Mouse (Mus musculus) kidney, adult 2 months (tissue): ENCODE measurements around the gene Ldb1.

Experiments
- CTCF ChIP-seq: fragments of 200-500 bp; conservative IDR thresholded peaks from 2 replicates; pipeline ENCODE4 v1.5.1; 2011; ENCODE audit warnings: low read depth, mild to moderate bottlenecking, control low read depth, low read length, moderate library complexity, mixed read lengths; ENCODE audit not compliant: insufficient read depth, insufficient read length
- POLR2A ChIP-seq: fragments of 200-500 bp; IDR thresholded peaks from one replicate; pipeline ENCODE4 v1.6.1; 2011; ENCODE audit warnings: low read depth, low read length, control low read depth

DNA sequence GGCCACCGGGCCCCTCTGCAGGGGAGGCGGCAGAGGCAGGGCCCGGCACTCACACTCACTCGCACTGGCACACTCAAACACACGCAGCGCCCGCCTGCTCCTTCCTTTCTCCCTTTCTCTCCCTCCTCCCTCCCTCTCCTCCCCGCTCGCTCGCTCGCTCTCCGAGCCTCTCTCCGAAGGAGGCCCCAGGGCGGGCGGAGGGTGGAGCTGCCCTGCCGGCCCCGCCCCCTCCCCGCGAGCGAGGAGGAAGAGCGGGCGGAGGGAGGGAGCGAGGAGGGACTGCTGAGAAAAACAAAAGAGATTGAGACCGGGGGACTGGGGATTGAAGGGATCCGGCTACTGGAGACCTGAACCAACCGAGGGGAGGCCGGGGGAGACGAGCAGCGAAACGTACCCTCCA, 5.5 kb downstream of the Ldb1 start:
- TF ChIP-seq POLR2A (no peak), CTCF (no peak)
